Mouse (Mus musculus) skeletal muscle tissue, postnatal 0 days (tissue): ENCODE results near the gene Pctp. TPM values are rescaled to one million over a fixed set of nuclear protein-coding genes. Genes with fewer than 3 reads are reported as not detected.

ENCODE experiments used
- polyA plus RNA-seq: library from polyadenylated mRNA; unstranded; fragments of >200 nt; fragmentation: Nextera tagmentation; extraction: Ambion mirVana; gene quantifications from 2 replicates; pipeline ENCODE4 v1.2.1, GENCODE M21; 2015

The Pctp gene
- 3.5 TPM in 2 replicates for polyA plus RNA-seq

GRCm38 (mm10) chr11:90002231-90002986 lies at the start of gene Pctp:
Gene Pctp (minus strand): TSS chr11:90002894.

GRCm38 (mm10) chr11:90029841-90030398 lies 27.2 kb upstream of the Pctp start, which contains the start of gene Tmem100:
Gene Tmem100 (plus strand): TSS chr11:90030348.

Other genes starting within 250 kb of the Pctp start
- gene Ankfn1, start 225.2 kb downstream of the Pctp start, polyA plus RNA-seq, result 0.32 and 0.68 TPM in 2 replicates
- 17.4 and 24.3 TPM in 2 replicates for gene Tmem100, start 27.5 kb upstream of the Pctp start, polyA plus RNA-seq
- 43.9 and 47.3 TPM in 2 replicates for gene Gm45716, start 184.8 kb upstream of the Pctp start, polyA plus RNA-seq
- gene Mmd, start 246.6 kb upstream of the Pctp start, polyA plus RNA-seq, result 20.0 and 49.3 TPM in 2 replicates